Mouse (Mus musculus): Measurements from ENCODE around the gene Acnat1. TPM values are rescaled to one million over a fixed set of nuclear protein-coding genes. Genes with fewer than 3 reads are reported as not detected.
"Not testable (repeated sequence)": the region's sequence is repeated elsewhere in the genome, so short reads cannot be mapped to it uniquely, and the experiment has no call there.

The Acnat1 gene
- total RNA-seq, 2 experiments from 2014 or later, result 0.32 TPM; not detected in 1

DNA sequence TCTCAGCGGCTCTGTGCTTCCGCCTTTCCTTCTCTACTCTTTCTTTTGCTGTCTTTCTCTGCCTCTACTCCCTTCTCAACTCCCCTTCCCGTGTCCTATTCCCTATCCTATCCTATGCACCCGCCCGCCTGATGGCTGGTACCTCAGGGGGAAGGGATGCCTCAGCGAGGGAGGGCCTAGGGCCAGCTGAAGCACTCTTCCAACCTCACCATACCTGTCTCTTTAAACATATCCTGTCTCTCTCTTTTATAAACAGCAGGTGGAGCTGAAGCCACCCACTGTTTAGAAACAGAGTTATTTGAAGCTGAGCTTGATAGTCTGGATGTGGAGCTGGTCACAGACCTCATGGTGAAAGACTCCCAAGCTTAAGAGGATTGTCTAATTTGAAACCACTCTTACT lies 6.4 kb downstream of the Acnat1 start:
- no peak for DNase-seq (ENCODE audit: low spot score in 2 of 2)

GRCm38 (mm10) chr4:49456171-49456570 lies 17.5 kb downstream of the Acnat1 start:
- DNase-seq (ENCODE audit: low spot score in 2 of 2), result no peak

DNA sequence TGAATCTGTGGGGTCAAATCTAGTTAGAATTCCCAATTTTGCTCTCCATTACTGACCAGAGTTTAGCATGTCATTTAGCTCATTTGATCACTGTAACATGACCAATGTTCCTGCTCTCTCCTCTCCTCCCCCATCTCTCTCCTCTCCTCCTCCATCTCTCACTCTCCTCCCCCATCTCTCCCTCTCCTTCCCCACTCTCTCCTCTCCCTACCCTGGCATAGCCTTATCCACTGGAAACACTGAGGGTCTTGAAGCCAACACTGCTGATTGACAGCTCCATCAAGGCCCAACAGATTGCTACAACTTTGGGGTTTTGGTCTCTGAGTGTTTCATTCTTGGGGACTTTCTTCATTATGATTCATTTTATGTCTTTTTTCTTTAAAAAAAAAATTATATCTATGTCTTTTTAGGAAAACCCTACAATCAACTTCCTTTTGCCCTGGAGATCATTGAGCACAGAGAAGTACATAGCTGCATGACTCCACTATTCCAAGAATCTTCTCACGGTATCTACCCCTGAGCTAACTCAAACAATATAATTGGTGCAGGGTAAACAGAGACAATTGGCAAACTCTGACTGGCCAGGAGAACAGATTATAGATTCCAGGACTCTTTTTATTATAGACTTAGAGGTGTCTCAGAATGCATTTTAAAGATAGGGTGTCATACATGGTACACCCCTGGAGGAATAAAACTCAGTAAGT lies 21.7 kb downstream of the Acnat1 start:
- DNase-seq (ENCODE audit: low spot score in 2 of 2), result no peak

DNA sequence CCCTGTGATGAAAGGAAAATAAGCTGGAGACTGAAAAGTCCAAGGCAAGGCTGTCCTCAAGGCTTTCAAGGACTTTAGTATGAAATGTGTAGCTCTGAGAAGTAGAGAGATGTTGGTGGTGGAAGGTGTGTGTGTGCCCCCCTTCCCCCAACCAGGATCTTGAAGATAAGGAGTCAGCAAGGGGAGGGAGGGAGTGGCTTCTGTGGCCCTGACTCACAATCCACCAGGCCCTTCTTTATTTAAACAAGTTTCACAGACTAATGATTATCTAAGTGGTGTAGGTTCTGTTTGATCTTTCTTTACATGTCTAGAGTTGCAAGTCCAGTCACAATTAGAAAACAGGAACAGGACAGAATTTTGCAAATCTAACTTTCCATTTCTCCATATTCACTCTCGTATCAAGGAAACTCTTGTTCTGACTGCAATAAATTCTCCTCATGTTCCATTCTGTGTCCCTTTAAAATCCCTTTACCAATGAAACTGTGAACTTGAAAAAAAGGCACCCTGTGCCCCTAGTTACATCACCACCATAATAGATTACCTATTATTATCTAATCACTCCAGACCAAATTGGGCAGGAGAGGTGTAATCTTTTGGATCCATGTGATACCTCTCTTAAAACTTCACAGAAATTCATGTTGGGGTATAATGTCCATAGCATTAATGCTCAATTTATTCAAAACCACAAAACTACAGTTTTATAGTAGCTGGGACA lies 22.4 kb downstream of the Acnat1 start:
- DNase-seq (ENCODE audit: low spot score in 2 of 2), result not testable (repeated sequence)

DNA sequence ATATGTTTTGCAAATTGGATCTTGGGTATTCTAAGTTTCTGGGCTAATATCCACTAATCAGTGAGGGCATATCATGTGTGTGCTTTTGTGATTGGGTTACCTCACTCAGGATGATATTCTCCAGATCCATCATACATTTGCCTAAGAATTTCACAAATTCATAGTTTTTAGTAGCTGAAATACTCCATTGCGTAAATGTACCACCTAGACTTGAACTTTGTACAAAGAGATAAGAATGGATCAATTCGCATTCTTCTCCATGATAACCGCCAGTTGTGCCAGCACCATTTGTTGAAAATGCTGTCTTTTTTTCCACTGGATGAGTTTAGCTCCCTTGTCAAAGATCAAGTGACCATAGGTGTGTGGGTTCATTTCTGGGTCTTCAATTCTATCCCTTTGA lies 36.7 kb downstream of the Acnat1 start:
- not testable (repeated sequence) for DNase-seq (ENCODE audit: low spot score in 2 of 2)

DNA sequence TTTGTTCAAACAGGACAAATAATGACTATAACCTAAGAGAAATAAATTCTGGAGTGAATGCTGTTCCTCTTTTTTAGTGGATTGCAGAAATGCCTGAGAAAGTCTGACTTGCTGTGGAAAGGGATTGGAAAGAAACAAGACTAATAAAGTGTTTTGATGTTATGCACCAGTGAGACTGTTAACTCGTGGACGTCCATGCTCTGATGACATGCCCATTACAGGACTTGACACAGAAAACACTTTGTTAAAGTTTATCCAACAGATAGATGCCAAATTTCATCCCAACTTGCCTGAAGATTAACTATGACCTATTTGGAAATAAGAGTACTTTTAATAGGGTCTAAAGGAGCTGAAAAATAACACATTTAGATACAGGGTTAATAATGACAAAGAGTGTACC lies 63.6 kb downstream of the Acnat1 start:
- DNase-seq (ENCODE audit: low spot score in 2 of 2), result not testable (repeated sequence)

DNA sequence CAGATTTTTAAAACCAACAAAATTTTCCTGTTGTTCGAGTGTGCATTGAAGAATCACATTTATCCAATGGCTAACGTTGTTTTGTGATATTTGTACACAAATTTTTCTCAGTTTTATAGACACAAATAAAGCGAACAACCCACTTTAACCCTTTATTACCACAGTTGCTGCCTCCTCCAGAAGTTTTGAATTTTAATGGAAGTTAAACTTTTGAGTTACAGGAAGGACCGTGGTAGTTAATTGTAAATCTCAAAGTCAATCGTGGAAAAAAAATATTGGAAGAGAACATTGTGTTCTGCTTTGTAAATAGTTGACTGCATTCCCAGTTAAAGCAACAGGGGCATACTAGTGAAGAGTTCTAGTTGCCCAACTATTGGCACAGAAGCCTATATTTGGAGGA lies 65.8 kb downstream of the Acnat1 start, which contains the start of gene Acnat2:
Acnat2 (minus strand) TSS at position 195 of the 400 bp plus-strand sequence.
- not testable (repeated sequence) for DNase-seq (ENCODE audit: low spot score in 2 of 2)

Other genes starting within 250 kb of the Acnat1 start
- gene Acnat2, start 65.8 kb downstream of the Acnat1 start, total RNA-seq (2021), result not detected
- gene Baat, start 32.6 kb upstream of the Acnat1 start, total RNA-seq (2021), result under 1 TPM in 1 of 2 experiments, not detected in 1; 0.26 TPM
- 10 to 100 TPM; 33.2 to 35.2 TPM for gene Mrpl50, start 47.2 kb upstream of the Acnat1 start, total RNA-seq (2021)
- 10 to 100 TPM; 21.3 to 25.7 TPM for gene Zfp189, start 47.3 kb upstream of the Acnat1 start, total RNA-seq (2021)
- 1 to 10 TPM; 1.1 to 1.5 TPM for gene Aldob, start 75.6 kb upstream of the Acnat1 start, total RNA-seq (2021)
- gene Tmem246, start 124.0 kb upstream of the Acnat1 start, total RNA-seq (2021), result 10 to 100 TPM; 65.7 to 73.9 TPM
- gene Rnf20, start 158.1 kb upstream of the Acnat1 start, total RNA-seq (2021), result 10 to 100 TPM; 71.0 to 78.1 TPM
- 1 to 10 TPM in 1 of 2 experiments, under 1 TPM in 1; 0.65 to 1.3 TPM for gene Ppp3r2, start 208.1 kb upstream of the Acnat1 start, total RNA-seq (2021)